Mouse (Mus musculus) lung, postnatal 0 days (tissue): Measurements from ENCODE around the gene 4921524J17Rik. TPM values are rescaled to one million over a fixed set of nuclear protein-coding genes. Genes with fewer than 3 reads are reported as not detected.
A peak's percentile ranks its signal among the peaks of the same experiment; 100 is the strongest.

ENCODE experiments used
- ATAC-seq: fragments of 200-750 bp; cut with Nextera tagmentation; 2 replicates; pipeline ENCODE4 v1.8.0; 2017; ENCODE audit warnings: moderate library complexity
- DNase-seq: peaks from one replicate; pipeline ENCODE4 v3.0.0-alpha.2; 2016; ENCODE audit warnings: low spot score
- H3K27ac ChIP-seq: fragments of 300-500 bp; sonication (generic); 2 replicates; pipeline ENCODE4 v1.5.1; 2014; ENCODE audit warnings: antibody characterized with exemption, mild to moderate bottlenecking, low read length, mixed read lengths
- H3K27me3 ChIP-seq: fragments of 300-500 bp; sonication (generic); replicated peaks from 2 replicates; pipeline ENCODE4 v1.6.1; 2014; ENCODE audit warnings: low read length, mixed read lengths; ENCODE audit not compliant: insufficient read depth
- H3K36me3 ChIP-seq: fragments of 300-500 bp; sonication (generic); 2 replicates; pipeline ENCODE4 v1.6.1; 2014; ENCODE audit warnings: low read length, mixed read lengths; ENCODE audit not compliant: insufficient read depth
- H3K4me1 ChIP-seq: fragments of 300-500 bp; sonication (generic); 2 replicates; pipeline ENCODE4 v1.6.1; 2014; ENCODE audit warnings: antibody characterized with exemption, low read depth, low read length, mixed read lengths; ENCODE audit not compliant: insufficient read depth
- H3K4me2 ChIP-seq: fragments of 300-500 bp; sonication (generic); replicated peaks from 2 replicates; pipeline ENCODE4 v1.6.1; 2014; ENCODE audit warnings: low read depth, mild to moderate bottlenecking, low read length, moderate library complexity, mixed read lengths
- H3K4me3 ChIP-seq: fragments of 300-500 bp; sonication (generic); 2 replicates; pipeline ENCODE4 v1.5.1; 2014; ENCODE audit warnings: low read depth, low read length
- H3K9ac ChIP-seq: fragments of 300-500 bp; sonication (generic); replicated peaks from 2 replicates; pipeline ENCODE4 v1.6.1; 2014; ENCODE audit warnings: low read depth, mild to moderate bottlenecking
- H3K9me3 ChIP-seq: fragments of 300-500 bp; sonication (generic); 2 replicates; pipeline ENCODE4 v1.6.1; 2016; ENCODE audit warnings: low read length, mixed read lengths
- CTCF ChIP-seq: IDR thresholded peaks from 2 replicates; pipeline ENCODE4 v1.5.1; 2016; ENCODE audit warnings: antibody characterized with exemption, mild to moderate bottlenecking
- EP300 ChIP-seq: IDR thresholded peaks from 2 replicates; pipeline ENCODE4 v1.6.1; 2016; ENCODE audit warnings: antibody characterized with exemption, mild to moderate bottlenecking, control low read depth
- WGBS: fragments of 180-500 bp; shearing (Covaris S2); extraction: QIAGEN DNeasy Blood & Tissue Kit; methylation state at CpG from one replicate; pipeline ENCODE4 v1.1.7; 2014; 5-methylcytosine and 5-hydroxymethylcytosine counted together
- polyA plus RNA-seq: library from polyadenylated mRNA; unstranded; fragments of >200 nt; fragmentation: Nextera tagmentation; extraction: Ambion mirVana; gene quantifications from 2 replicates; pipeline ENCODE4 v1.2.1, GENCODE M21; 2015

Gene 4921524J17Rik
- 41.9 and 42.4 TPM in 2 replicates for polyA plus RNA-seq

- H3K4me1 ChIP-seq = peaks cover 14% of the 10 kb centered on the region; the same call in 1 of the 2 replicates
- no peaks in the 10 kb centered on the region for H3K27me3 ChIP-seq
- 3% methylated on average over 54 of the region's 85 CpGs for WGBS
- TF ChIP-seq CTCF (peak; percentile 22; the same call in 1 of the 2 replicates), EP300 (no peak)
- peak within 1 kb of the TSS; percentile 53 for H3K4me2 ChIP-seq
- H3K36me3 ChIP-seq = no peaks in the 10 kb centered on the region
- H3K27ac ChIP-seq = peak within 1 kb of the TSS; percentile 89
- ATAC-seq (peak; percentile 100), DNase-seq (peak; percentile 99)
- H3K9me3 ChIP-seq = no peaks in the 10 kb centered on the region
- peak within 1 kb of the TSS; percentile 73 for H3K9ac ChIP-seq
- H3K4me3 ChIP-seq = peak within 1 kb of the TSS; percentile 94
Measured at GRCm38 (mm10) chr8:85432168-85433016, at the start of gene 4921524J17Rik. Gene 4921524J17Rik (minus strand): TSS chr8:85432833.

GRCm38 (mm10) chr8:85482427-85482826, 49.8 kb upstream of the 4921524J17Rik start:
- Histone ChIP-seq H3K4me2 (peak overlapping the region; percentile 36; the same call in 1 of the 2 replicates), H3K4me1 (no peaks in the 10 kb centered on the region), H3K36me3 (no peaks in the 10 kb centered on the region), H3K9ac (no peak overlapping the region), H3K9me3 (no peaks in the 10 kb centered on the region), H3K27me3 (no peaks in the 10 kb centered on the region), H3K27ac (no peak overlapping the region), H3K4me3 (no peak overlapping the region)
- peak; percentile 12 for ATAC-seq
- TF ChIP-seq EP300 = no peak
- TF ChIP-seq CTCF = no peak
- 45% methylated on average over 6 of the region's 6 CpGs for WGBS
- no peak for DNase-seq

- Histone ChIP-seq H3K4me3 (no peak overlapping the region), H3K4me1 (no peaks in the 10 kb centered on the region), H3K36me3 (no peaks in the 10 kb centered on the region), H3K4me2 (peak overlapping the region; percentile 36), H3K9ac (no peak overlapping the region), H3K27ac (peak overlapping the region; percentile 40), H3K27me3 (no peaks in the 10 kb centered on the region), H3K9me3 (no peaks in the 10 kb centered on the region)
- TF ChIP-seq CTCF = peak; percentile 51
- TF ChIP-seq EP300 = no peak
- peak; percentile 98 for ATAC-seq
- peak; percentile 90 for DNase-seq
- WGBS = 15% methylated on average over 10 of the region's 10 CpGs
Measured at GRCm38 (mm10) chr8:85481900-85482299, 49.3 kb upstream of the 4921524J17Rik start.

DNA sequence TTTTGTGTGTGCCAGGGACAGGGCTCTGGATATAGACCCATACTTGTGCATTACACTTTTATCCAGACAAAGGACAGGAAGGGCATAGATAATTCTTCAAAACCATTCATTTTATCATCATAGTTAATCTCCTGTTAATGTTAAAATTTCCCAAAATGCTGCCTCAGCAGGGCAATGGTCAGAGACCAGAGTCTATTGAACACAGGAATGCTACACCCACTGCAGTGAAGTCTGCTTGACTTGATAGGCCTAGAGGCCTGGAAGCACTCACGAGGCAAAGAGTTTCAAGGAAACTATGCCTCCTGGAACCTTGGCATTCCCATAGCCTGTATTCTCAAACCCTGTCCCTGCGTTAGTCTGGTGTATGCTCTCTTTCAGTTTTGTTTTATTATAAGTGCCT, 47.1 kb upstream of the 4921524J17Rik start:
- DNase-seq (no peak), ATAC-seq (no peak)
- Histone ChIP-seq H3K9me3 (no peaks in the 10 kb centered on the region), H3K27me3 (no peaks in the 10 kb centered on the region), H3K4me3 (no peak overlapping the region), H3K36me3 (no peaks in the 10 kb centered on the region), H3K27ac (no peak overlapping the region), H3K4me1 (no peaks in the 10 kb centered on the region), H3K4me2 (no peak overlapping the region), H3K9ac (no peak overlapping the region)
- WGBS = 78% methylated on average over 2 of the region's 2 CpGs
- TF ChIP-seq CTCF = no peak
- TF ChIP-seq EP300 = no peak

DNA sequence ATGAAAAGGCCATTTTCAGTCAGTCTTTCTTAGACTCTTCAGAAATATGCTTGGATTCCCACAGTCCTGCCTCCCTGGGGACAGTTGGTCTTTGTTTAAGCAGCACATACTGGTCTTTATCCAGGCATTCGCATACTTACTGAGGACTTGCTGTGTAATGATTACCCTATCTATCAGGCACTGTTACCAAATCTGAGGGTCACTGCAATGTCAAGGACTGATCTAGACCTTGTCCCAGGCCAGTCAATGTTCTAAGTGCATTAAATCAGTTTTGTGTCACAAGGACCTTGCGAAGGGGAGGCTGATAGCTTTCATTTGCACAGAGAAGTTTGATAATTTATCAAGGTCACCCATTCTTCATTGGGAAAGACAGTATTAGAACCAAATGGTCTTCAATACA, 45.8 kb upstream of the 4921524J17Rik start:
- no peak for ATAC-seq
- TF ChIP-seq CTCF (no peak), EP300 (no peak)
- H3K9ac ChIP-seq = no peak overlapping the region
- DNase-seq = no peak
- no peak overlapping the region for H3K4me2 ChIP-seq
- H3K4me3 ChIP-seq = no peak overlapping the region
- no peaks in the 10 kb centered on the region for H3K36me3 ChIP-seq
- no peaks in the 10 kb centered on the region for H3K27me3 ChIP-seq
- H3K4me1 ChIP-seq = no peaks in the 10 kb centered on the region
- H3K27ac ChIP-seq = no peak overlapping the region
- no peaks in the 10 kb centered on the region for H3K9me3 ChIP-seq
- WGBS = 72% methylated on average over 2 of the region's 2 CpGs

- no peaks in the 10 kb centered on the region for H3K36me3 ChIP-seq
- H3K4me3 ChIP-seq = no peak overlapping the region
- ATAC-seq = no peak
- H3K9me3 ChIP-seq = no peaks in the 10 kb centered on the region
- H3K27ac ChIP-seq = no peak overlapping the region
- 41% methylated on average over 4 of the region's 4 CpGs for WGBS
- H3K9ac ChIP-seq = no peak overlapping the region
- H3K4me1 ChIP-seq = no peaks in the 10 kb centered on the region
- DNase-seq = no peak
- TF ChIP-seq CTCF (no peak), EP300 (no peak)
- H3K27me3 ChIP-seq = no peaks in the 10 kb centered on the region
- H3K4me2 ChIP-seq = no peak overlapping the region
Measured at GRCm38 (mm10) chr8:85476970-85477545, 44.4 kb upstream of the 4921524J17Rik start.
